Mouse (Mus musculus) heart, adult 2 months (tissue): ENCODE data around the gene Rtca. TPM values are rescaled to one million over a fixed set of nuclear protein-coding genes. Genes with fewer than 3 reads are reported as not detected.

ENCODE experiments used
- DNase-seq, 2 experiments: peaks; one replicate each; pipeline ENCODE4 v3.0.0; 2021
- H3K27ac ChIP-seq: fragments of 200-600 bp; 2 replicates; pipeline ENCODE4 v1.8.1; 2022
- H3K27me3 ChIP-seq: fragments of 200-500 bp; 2 replicates; pipeline ENCODE4 v1.6.1; 2012; ENCODE audit warnings: mild to moderate bottlenecking, low read length, inconsistent platforms, mixed read lengths; ENCODE audit not compliant: control insufficient read depth, insufficient read depth
- H3K36me3 ChIP-seq: fragments of 200-500 bp; 2 replicates; pipeline ENCODE4 v1.6.1; 2012; ENCODE audit warnings: low read length, inconsistent platforms; ENCODE audit not compliant: control insufficient read depth, insufficient read depth
- H3K4me1 ChIP-seq: fragments of 200-500 bp; 2 replicates; pipeline ENCODE4 v1.6.1; 2011; ENCODE audit warnings: low read length; ENCODE audit not compliant: control insufficient read depth, insufficient read depth
- H3K4me3 ChIP-seq: fragments of 200-600 bp; 2 replicates; pipeline ENCODE4 v1.8.1; 2022
- H3K79me2 ChIP-seq: fragments of 200-500 bp; replicated peaks from 2 replicates; pipeline ENCODE4 v1.6.1; 2012; ENCODE audit warnings: mild to moderate bottlenecking, inconsistent platforms, low read length, moderate library complexity, mixed read lengths; ENCODE audit not compliant: control insufficient read depth, insufficient read depth
- H3K9ac ChIP-seq: fragments of 200-500 bp; 2 replicates; pipeline ENCODE4 v1.6.1; 2012; ENCODE audit warnings: low read depth, mild to moderate bottlenecking, control low read depth, inconsistent platforms, low read length, mixed read lengths
- CTCF ChIP-seq: fragments of 200-600 bp; IDR thresholded peaks from 2 replicates; pipeline ENCODE4 v1.8.1; 2022; ENCODE audit warnings: antibody characterized with exemption, mild to moderate bottlenecking, moderate library complexity
- EP300 ChIP-seq: fragments of 200-500 bp; IDR thresholded peaks from 2 replicates; pipeline ENCODE4 v1.6.1; 2011; ENCODE audit warnings: low read depth, low read length, control low read depth; ENCODE audit not compliant: insufficient read depth
- POLR2A ChIP-seq: fragments of 200-500 bp; IDR thresholded peaks from 2 replicates; pipeline ENCODE4 v1.6.1; 2011; ENCODE audit warnings: mild to moderate bottlenecking, low read depth, low read length, control low read depth; ENCODE audit not compliant: insufficient read depth
- WGBS: fragments of 180-500 bp; shearing (Covaris S2); methylation state at CpG from one replicate; pipeline ENCODE4 v1.1.7; 2018; 5-methylcytosine and 5-hydroxymethylcytosine counted together
- intact Hi-C: fragments of 180-260 bp; cut with DNase I; formaldehyde crosslinking; loops from one replicate; pipeline ENCODE4 v1.15.1; 2025
- polyA plus RNA-seq: library from polyadenylated mRNA; depleted of rRNA; stranded (reverse); fragments of >200 nt; gene quantifications from 2 replicates; pipeline ENCODE4 v1.2.3, GENCODE M21; 2012
- total RNA-seq, 2 experiments: library from RNA; stranded (reverse); gene quantifications; 2 replicates each; pipeline ENCODE4 v1.2.3; 2021

The Rtca gene
- total and polyA plus RNA-seq, 3 experiments: 13.6 to 21.3 (median 18.7) TPM

DNA sequence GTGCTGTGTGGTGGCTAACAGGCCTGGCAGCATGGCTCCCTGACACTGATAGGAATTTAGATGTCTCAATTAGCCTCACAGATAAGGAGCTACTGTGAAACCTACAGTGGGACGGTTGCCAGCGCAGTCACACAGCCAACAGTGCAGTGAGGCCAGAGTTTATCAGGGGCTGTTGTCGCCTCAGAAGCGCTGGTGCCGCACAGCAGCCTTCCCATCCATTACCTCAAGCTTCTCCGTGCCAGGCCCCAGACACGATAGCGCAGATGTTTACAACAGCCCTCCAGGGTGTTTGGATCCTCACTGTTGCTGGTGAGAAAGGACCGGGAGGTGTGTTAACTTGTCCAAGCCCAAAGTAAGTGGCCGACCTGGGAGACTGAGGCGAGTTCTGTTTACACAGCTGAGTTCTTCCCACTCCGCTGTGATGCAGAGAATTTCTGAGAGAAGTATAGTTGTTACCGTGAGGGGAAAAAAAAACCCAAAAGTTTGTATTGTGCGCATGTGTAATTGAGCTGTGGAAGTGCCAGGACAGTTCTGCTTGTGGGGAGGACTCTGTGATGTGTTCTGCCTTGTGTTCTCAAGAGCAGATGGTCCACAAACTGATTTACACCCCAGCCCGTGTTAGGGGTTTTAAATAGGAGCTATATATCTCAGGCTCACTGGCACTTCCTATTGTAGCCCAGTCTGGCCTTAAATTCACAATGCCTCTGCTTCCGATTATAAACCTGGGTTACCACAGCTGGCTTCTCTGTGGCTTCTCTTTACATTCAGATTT lies 28.6 kb upstream of the Rtca start:
- DNase-seq: peak; percentile 47 to 76
- Histone ChIP-seq H3K4me1 (peaks cover 1% of the 10 kb centered on the region; the same call in 1 of the 2 replicates), H3K79me2 (no peaks in the 10 kb centered on the region), H3K36me3 (no peaks in the 10 kb centered on the region; the same call in 1 of the 2 replicates), H3K27ac (no peak overlapping the region), H3K4me3 (no peak overlapping the region), H3K9ac (no peak overlapping the region), H3K27me3 (no peaks in the 10 kb centered on the region)
- TF ChIP-seq EP300: 0 out of 2 replicates have a peak, but pooled peaks have one; percentile 26
- TF ChIP-seq CTCF: no peak
- TF ChIP-seq POLR2A: no peak
- WGBS: 36% methylated on average over 16 of the region's 16 CpGs
- intact Hi-C loops: no loop called here

DNA sequence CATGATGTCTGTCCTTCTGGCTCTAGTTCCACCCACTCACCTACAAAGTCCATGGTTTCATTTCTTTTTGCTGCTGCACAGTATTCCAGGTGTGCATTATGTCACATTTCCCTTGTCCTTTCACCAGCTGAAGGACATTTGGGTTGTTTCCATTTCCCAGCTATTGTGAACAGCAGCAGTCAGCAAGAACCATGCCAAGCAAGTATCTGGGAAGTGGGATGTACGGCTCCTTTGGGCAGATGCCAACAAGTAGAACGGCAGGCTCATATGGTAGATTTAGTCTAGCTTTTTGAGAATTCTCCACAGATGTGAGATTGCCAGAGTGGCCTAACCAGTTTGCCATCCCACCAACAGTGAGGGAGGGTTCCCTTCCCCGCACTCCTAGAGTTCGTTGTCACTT lies 22.8 kb upstream of the Rtca start:
- 50% methylated on average over 4 of the region's 4 CpGs for WGBS
- Histone ChIP-seq H3K9ac (no peak overlapping the region), H3K27ac (no peak overlapping the region), H3K79me2 (no peaks in the 10 kb centered on the region), H3K4me1 (no peaks in the 10 kb centered on the region), H3K4me3 (no peak overlapping the region), H3K36me3 (no peaks in the 10 kb centered on the region), H3K27me3 (no peaks in the 10 kb centered on the region)
- TF ChIP-seq POLR2A (no peak), CTCF (no peak), EP300 (no peak)
- DNase-seq: peak in 1 of 2 experiments; percentile 14
- intact Hi-C loops: no loop called here

DNA sequence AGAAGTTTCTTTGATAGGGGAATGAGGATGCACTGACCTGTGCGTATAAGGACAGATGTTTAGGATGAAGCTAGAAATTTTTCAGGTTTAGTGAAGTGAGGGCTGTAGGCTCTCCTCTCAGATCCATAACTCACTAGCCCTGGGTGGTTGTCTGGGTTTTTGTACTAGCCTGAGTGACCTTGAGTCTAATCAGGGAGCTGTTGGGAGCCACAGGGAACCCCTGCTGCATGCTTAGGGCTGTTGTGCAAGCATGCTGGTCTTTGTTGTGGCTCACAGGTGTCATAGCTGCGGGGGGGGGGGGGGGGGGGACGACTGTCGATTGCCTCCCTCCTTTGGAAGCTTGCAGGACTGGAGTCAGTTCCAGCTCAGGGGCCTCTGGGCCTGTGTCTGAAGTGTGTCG lies 21.7 kb upstream of the Rtca start:
- no peaks in the 10 kb centered on the region for H3K27me3 ChIP-seq
- intact Hi-C loops: no loop called here
- no peak overlapping the region for H3K9ac ChIP-seq
- TF ChIP-seq POLR2A (no peak), CTCF (no peak), EP300 (no peak)
- H3K79me2 ChIP-seq: no peaks in the 10 kb centered on the region
- no peaks in the 10 kb centered on the region for H3K36me3 ChIP-seq
- no peak overlapping the region for H3K4me3 ChIP-seq
- peak in 1 of 2 experiments; percentile 8 for DNase-seq
- H3K27ac ChIP-seq: no peak overlapping the region
- H3K4me1 ChIP-seq: no peaks in the 10 kb centered on the region
- 57% methylated on average over 4 of the region's 5 CpGs for WGBS

- intact Hi-C loops: no loop called here
- H3K27ac ChIP-seq: no peak overlapping the region
- 61% methylated on average over 12 of the region's 12 CpGs for WGBS
Measured at GRCm38 (mm10) chr3:116520141-116520761, 12.2 kb upstream of the Rtca start.

DNA sequence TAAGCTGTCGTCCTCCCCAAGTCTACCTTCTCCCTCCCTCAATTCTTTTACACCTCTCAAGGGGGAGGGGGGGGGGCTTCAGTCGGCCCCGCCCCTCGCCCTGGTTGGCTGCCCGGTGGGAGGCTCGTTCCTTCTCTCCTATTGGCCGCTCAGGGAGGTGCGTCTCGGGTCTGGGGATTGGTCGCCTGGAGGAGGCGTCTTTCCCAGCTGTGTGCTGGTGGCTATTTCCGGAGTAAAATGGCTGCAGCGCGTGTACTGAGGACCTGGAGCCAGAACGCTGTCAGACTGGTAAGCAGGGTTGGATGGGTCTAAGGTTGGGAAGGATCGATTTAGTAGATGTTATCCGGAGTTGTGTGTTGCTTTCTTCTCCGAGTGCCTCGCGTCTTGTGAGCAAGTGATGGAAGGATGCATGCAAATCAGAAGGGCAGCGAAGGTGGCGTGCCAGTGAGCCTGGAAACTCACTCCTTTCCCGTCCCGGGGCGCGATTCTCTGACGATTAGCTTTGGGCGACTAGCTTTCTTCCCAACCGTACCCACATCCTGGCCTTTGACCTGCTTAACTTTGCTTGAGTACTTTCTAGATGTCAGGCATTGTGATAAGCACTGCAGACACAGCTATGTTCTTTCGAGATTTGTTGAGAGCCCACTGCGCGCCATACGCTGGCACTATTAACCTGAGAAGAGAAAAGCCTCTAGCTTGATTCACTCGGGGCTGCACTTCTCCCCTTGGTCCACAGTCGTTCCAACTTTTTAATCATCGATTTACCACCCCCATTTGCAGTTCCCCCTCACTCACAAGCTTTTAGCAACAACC lies 5.1 kb upstream of the Rtca start, which contains the start of gene Dbt:
Gene Dbt (plus strand): TSS at position 167 of the 813 bp plus-strand sequence.
- TF ChIP-seq EP300 (peak; percentile 48; the same call in 1 of the 2 replicates), POLR2A (peak; percentile 78), CTCF (0 out of 2 replicates have a peak, but pooled peaks have one; percentile 13)
- intact Hi-C loops: loop anchor here (2.0 to 5.0 kb wide), 4 partner anchors 49 to 199 kb away; partner anchors contain the start of genes Cdc14a, Lrrc39, Sass6 and Slc35a3
- WGBS: under 1% methylated on average over 36 of the region's 36 CpGs

More at GRCm38 (mm10) chr3:116520141-116520761, 12.2 kb upstream of the Rtca start:
- H3K27me3 ChIP-seq: no peaks in the 10 kb centered on the region
- H3K4me1 ChIP-seq: peaks cover 2% of the 10 kb centered on the region
- no peak overlapping the region for H3K4me3 ChIP-seq
- H3K9ac ChIP-seq: no peak overlapping the region
- peaks cover 9% of the 10 kb centered on the region for H3K36me3 ChIP-seq
- DNase-seq: no peak
- TF ChIP-seq CTCF (no peak), POLR2A (no peak)
- H3K79me2 ChIP-seq: no peaks in the 10 kb centered on the region

More for the DNA sequence above, 5.1 kb upstream of the Rtca start, which contains the start of gene Dbt:
- Histone ChIP-seq H3K9ac (peak within 1 kb of the TSS; percentile 53), H3K27ac (peak within 1 kb of the TSS; percentile 87), H3K27me3 (no peaks in the 10 kb centered on the region), H3K4me1 (peaks cover 1% of the 10 kb centered on the region; the same call in 1 of the 2 replicates), H3K36me3 (no peaks in the 10 kb centered on the region), H3K4me3 (peak within 1 kb of the TSS; percentile 86), H3K79me2 (no peaks in the 10 kb centered on the region)
- DNase-seq: peak; percentile 86 to 91
